Mouse (Mus musculus) limb, embryonic 11.5 days (tissue): ENCODE results near the gene Arhgap36. TPM values are rescaled to one million over a fixed set of nuclear protein-coding genes. Genes with fewer than 3 reads are reported as not detected.

ENCODE experiments used
- ATAC-seq: fragments of 200-750 bp; cut with Nextera tagmentation; 2 replicates; pipeline ENCODE4 v1.8.0; 2017; ENCODE audit warnings: low read depth; ENCODE audit not compliant: insufficient number of reproducible peaks, low FRiP score, low TSS enrichment
- DNase-seq: peaks from one replicate; pipeline ENCODE4 v3.0.0-alpha.2; 2015; ENCODE audit warnings: low spot score
- H3K27ac ChIP-seq: fragments of 300-500 bp; sonication (generic); replicated peaks from 2 replicates; pipeline ENCODE4 v1.5.1; 2014; ENCODE audit warnings: low read depth, mild to moderate bottlenecking, low read length
- H3K27me3 ChIP-seq: fragments of 300-500 bp; sonication (generic); 2 replicates; pipeline ENCODE4 v1.6.1; 2014; ENCODE audit warnings: mild to moderate bottlenecking, low read length, mixed read lengths; ENCODE audit not compliant: control insufficient read depth, insufficient read depth
- H3K36me3 ChIP-seq: fragments of 300-500 bp; sonication (generic); 2 replicates; pipeline ENCODE4 v1.6.1; 2014; ENCODE audit warnings: mild to moderate bottlenecking, low read length, moderate library complexity, mixed read lengths; ENCODE audit not compliant: control insufficient read depth, insufficient read depth
- H3K4me1 ChIP-seq: fragments of 300-500 bp; sonication (generic); 2 replicates; pipeline ENCODE4 v1.6.1; 2014; ENCODE audit warnings: low read length, mixed read lengths; ENCODE audit not compliant: control insufficient read depth, insufficient read depth
- H3K4me2 ChIP-seq: fragments of 300-500 bp; sonication (generic); 2 replicates; pipeline ENCODE4 v1.6.1; 2014; ENCODE audit warnings: low read depth, mild to moderate bottlenecking, moderate library complexity; ENCODE audit not compliant: severe bottlenecking
- H3K4me3 ChIP-seq: fragments of 300-500 bp; sonication (generic); 2 replicates; pipeline ENCODE4 v1.5.1; 2014; ENCODE audit warnings: low read depth, low read length
- H3K9ac ChIP-seq: fragments of 300-500 bp; sonication (generic); 2 replicates; pipeline ENCODE4 v1.6.1; 2014; ENCODE audit warnings: mild to moderate bottlenecking, low read length
- H3K9me3 ChIP-seq: fragments of 300-500 bp; sonication (generic); 2 replicates; pipeline ENCODE4 v1.6.1; 2016; ENCODE audit warnings: low read length; ENCODE audit not compliant: control insufficient read depth
- WGBS: fragments of 180-500 bp; shearing (Covaris S2); extraction: QIAGEN DNeasy Blood & Tissue Kit; methylation state at CpG from one replicate; pipeline ENCODE4 v1.1.7; 2014; 5-methylcytosine and 5-hydroxymethylcytosine counted together
- polyA plus RNA-seq: library from polyadenylated mRNA; unstranded; fragments of >200 nt; fragmentation: Nextera tagmentation; extraction: Ambion mirVana; gene quantifications from 2 replicates; pipeline ENCODE4 v1.2.1, GENCODE M21; 2014

Arhgap36 gene
- 0.67 and 1.3 TPM in 2 replicates for polyA plus RNA-seq

GRCm38 (mm10) chrX:49463442-49463970 is at the start of gene Arhgap36:
Gene Arhgap36, plus strand, starts transcription at chrX:49463945.
- no peaks in the 10 kb centered on the region for H3K4me1 ChIP-seq
- no peak within 1 kb of the TSS for H3K4me3 ChIP-seq
- H3K4me2 ChIP-seq: no peak within 1 kb of the TSS
- DNase-seq (no peak), ATAC-seq (no peak)
- H3K27me3 ChIP-seq: no peaks in the 10 kb centered on the region
- no peaks in the 10 kb centered on the region for H3K36me3 ChIP-seq
- no peak within 1 kb of the TSS for H3K9ac ChIP-seq
- WGBS: 58% methylated on average over 6 of the region's 6 CpGs
- no peaks in the 10 kb centered on the region for H3K9me3 ChIP-seq
- H3K27ac ChIP-seq: no peak within 1 kb of the TSS

GRCm38 (mm10) chrX:49457781-49458180 is 6.0 kb upstream of the Arhgap36 start:
- Histone ChIP-seq H3K9me3 (no peaks in the 10 kb centered on the region), H3K27me3 (no peaks in the 10 kb centered on the region), H3K4me1 (no peaks in the 10 kb centered on the region), H3K4me3 (no peak overlapping the region), H3K27ac (no peak overlapping the region), H3K36me3 (no peaks in the 10 kb centered on the region), H3K4me2 (no peak overlapping the region), H3K9ac (no peak overlapping the region)
- 74% methylated on average over 10 of the region's 10 CpGs for WGBS
- no peak for ATAC-seq
- no peak for DNase-seq

- H3K4me2 ChIP-seq: peak overlapping the region; percentile 55
- no peak overlapping the region for H3K27ac ChIP-seq
- DNase-seq (peak; percentile 44), ATAC-seq (peak; percentile 47; the same call in 1 of the 2 replicates)
- H3K27me3 ChIP-seq: no peaks in the 10 kb centered on the region
- peak overlapping the region; percentile 27 for H3K4me3 ChIP-seq
- H3K36me3 ChIP-seq: no peaks in the 10 kb centered on the region
- H3K4me1 ChIP-seq: no peaks in the 10 kb centered on the region
- H3K9ac ChIP-seq: no peak overlapping the region
- 18% methylated on average over 34 of the region's 34 CpGs for WGBS
- H3K9me3 ChIP-seq: no peaks in the 10 kb centered on the region
Measured at GRCm38 (mm10) chrX:49470287-49471054, 6.7 kb downstream of the Arhgap36 start.

- WGBS: 23% methylated on average over 26 of the region's 29 CpGs
- peak; percentile 65 for ATAC-seq
- Histone ChIP-seq H3K4me2 (peak overlapping the region; percentile 45), H3K4me1 (no peaks in the 10 kb centered on the region), H3K9ac (peak overlapping the region; percentile 30; the same call in 1 of the 2 replicates), H3K36me3 (no peaks in the 10 kb centered on the region), H3K27ac (no peak overlapping the region), H3K9me3 (no peaks in the 10 kb centered on the region), H3K4me3 (peak overlapping the region; percentile 29), H3K27me3 (no peaks in the 10 kb centered on the region)
- DNase-seq: peak; percentile 55
Measured at GRCm38 (mm10) chrX:49479968-49480809, 16.4 kb downstream of the Arhgap36 start.

GRCm38 (mm10) chrX:49480846-49481245 is 17.1 kb downstream of the Arhgap36 start:
- H3K36me3 ChIP-seq: no peaks in the 10 kb centered on the region
- H3K27ac ChIP-seq: no peak overlapping the region
- ATAC-seq (no peak), DNase-seq (peak; percentile 48)
- H3K4me1 ChIP-seq: no peaks in the 10 kb centered on the region
- H3K4me2 ChIP-seq: peak overlapping the region; percentile 45
- WGBS: 18% methylated on average over 12 of the region's 12 CpGs
- H3K9ac ChIP-seq: no peak overlapping the region
- H3K9me3 ChIP-seq: no peaks in the 10 kb centered on the region
- no peaks in the 10 kb centered on the region for H3K27me3 ChIP-seq
- H3K4me3 ChIP-seq: peak overlapping the region; percentile 29

DNA sequence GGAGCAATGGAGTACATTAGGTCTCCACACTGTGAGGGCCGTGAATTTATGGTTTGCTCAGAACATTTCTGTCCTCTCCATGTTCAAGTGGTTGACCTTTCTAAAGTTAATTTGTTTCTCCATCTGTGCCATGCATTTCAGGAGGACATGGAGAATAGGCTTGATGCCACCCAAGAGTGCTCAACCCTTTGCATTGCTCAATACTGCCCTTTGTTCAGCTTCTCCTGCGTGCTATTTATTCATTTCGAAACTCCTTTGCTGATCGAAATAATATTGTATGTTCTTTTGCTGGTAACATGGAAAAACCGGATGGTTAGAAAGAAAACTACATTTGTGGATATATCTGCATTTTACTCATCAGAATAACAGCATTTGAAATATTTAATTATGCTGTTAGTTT is 25.4 kb downstream of the Arhgap36 start:
- DNase-seq (no peak), ATAC-seq (no peak)
- Histone ChIP-seq H3K4me1 (no peaks in the 10 kb centered on the region), H3K9ac (no peak overlapping the region), H3K27ac (no peak overlapping the region), H3K4me3 (no peak overlapping the region), H3K9me3 (no peaks in the 10 kb centered on the region), H3K27me3 (peaks cover 10% of the 10 kb centered on the region), H3K36me3 (no peaks in the 10 kb centered on the region), H3K4me2 (no peak overlapping the region)
- 83% methylated on average over 5 of the region's 5 CpGs for WGBS

DNA sequence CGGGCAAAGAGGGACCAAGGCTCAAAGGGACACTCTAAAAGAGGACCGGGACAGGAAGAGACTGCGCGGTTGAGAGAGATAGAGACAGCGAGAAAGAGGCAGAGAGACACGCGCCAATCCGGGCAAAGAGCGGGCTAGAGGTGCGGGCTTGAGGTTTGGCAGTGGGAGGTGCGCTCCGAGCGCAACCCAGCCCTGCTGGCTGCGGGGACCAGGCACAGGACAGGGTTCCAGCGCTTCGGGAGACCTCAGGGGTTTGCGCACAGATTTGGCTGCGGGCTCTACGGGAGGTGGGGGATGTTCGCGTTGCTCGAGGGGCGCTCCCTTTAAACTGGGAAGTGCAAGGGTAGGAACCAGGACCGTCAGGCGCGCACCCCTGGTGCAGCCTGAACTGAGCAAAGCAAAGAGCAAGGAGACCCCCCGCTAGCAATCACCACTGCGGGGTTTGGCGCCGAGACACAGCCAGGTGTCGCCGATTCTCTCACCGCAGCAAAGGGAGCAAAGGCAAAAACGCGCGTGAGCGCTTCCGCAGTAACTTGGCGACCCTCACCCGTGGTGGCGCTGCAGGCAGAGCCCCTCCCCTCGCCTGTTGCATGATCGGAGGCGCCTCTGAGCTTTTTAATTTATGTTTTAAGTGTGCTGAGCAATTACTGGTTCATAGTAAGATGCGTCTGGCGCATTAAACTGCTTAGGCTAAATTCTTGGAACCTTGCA is 30.1 kb downstream of the Arhgap36 start:
- whole genome bisulfite sequencing: 16% methylated on average over 46 of the region's 46 CpGs
- H3K9me3 ChIP-seq: no peaks in the 10 kb centered on the region
- peaks cover 23% of the 10 kb centered on the region for H3K27me3 ChIP-seq
- no peaks in the 10 kb centered on the region for H3K4me1 ChIP-seq
- H3K9ac ChIP-seq: no peak overlapping the region
- H3K4me2 ChIP-seq: peak overlapping the region; percentile 42
- 0 out of 2 replicates have a peak overlapping the region, but pooled peaks have one; percentile 1 for H3K4me3 ChIP-seq
- DNase-seq (no peak), ATAC-seq (no peak)
- H3K36me3 ChIP-seq: no peaks in the 10 kb centered on the region
- H3K27ac ChIP-seq: no peak overlapping the region
